Mouse (Mus musculus) neural tube, embryonic 13.5 days (tissue): Measurements from ENCODE around the gene Slc13a5. TPM values are rescaled to one million over a fixed set of nuclear protein-coding genes. Genes with fewer than 3 reads are reported as not detected.

Experiments used
- ATAC-seq: fragments of 200-750 bp; cut with Nextera tagmentation; 2 replicates; pipeline ENCODE4 v1.8.0; 2017; ENCODE audit warnings: low read depth, mild to moderate bottlenecking, moderate TSS enrichment, moderate library complexity
- H3K27ac ChIP-seq: fragments of 300-500 bp; sonication (generic); replicated peaks from 2 replicates; pipeline ENCODE4 v1.5.1; 2015; ENCODE audit warnings: moderate library complexity, mild to moderate bottlenecking, inconsistent platforms
- H3K27me3 ChIP-seq: fragments of 300-500 bp; sonication (generic); 2 replicates; pipeline ENCODE4 v1.6.1; 2015; ENCODE audit warnings: mild to moderate bottlenecking, inconsistent platforms
- H3K36me3 ChIP-seq: fragments of 300-500 bp; sonication (generic); 2 replicates; pipeline ENCODE4 v1.6.1; 2015; ENCODE audit warnings: mild to moderate bottlenecking, inconsistent platforms
- H3K4me1 ChIP-seq: fragments of 300-500 bp; sonication (generic); replicated peaks from 2 replicates; pipeline ENCODE4 v1.6.1; 2015; ENCODE audit warnings: inconsistent platforms
- H3K4me2 ChIP-seq: fragments of 300-500 bp; sonication (generic); 2 replicates; pipeline ENCODE4 v1.6.1; 2015; ENCODE audit warnings: inconsistent platforms, mild to moderate bottlenecking, moderate library complexity
- H3K4me3 ChIP-seq: fragments of 300-500 bp; sonication (generic); 2 replicates; pipeline ENCODE4 v1.5.1; 2015; ENCODE audit warnings: mild to moderate bottlenecking, inconsistent platforms
- H3K9ac ChIP-seq: fragments of 300-500 bp; sonication (generic); 2 replicates; pipeline ENCODE4 v1.6.1; 2015; ENCODE audit warnings: moderate library complexity, mild to moderate bottlenecking, inconsistent platforms
- H3K9me3 ChIP-seq: fragments of 300-500 bp; sonication (generic); 2 replicates; pipeline ENCODE4 v1.6.1; 2016; ENCODE audit warnings: inconsistent platforms
- WGBS: fragments of 180-500 bp; shearing (Covaris S2); methylation state at CpG from one replicate; pipeline ENCODE4 v1.1.7; 2015; 5-methylcytosine and 5-hydroxymethylcytosine counted together
- polyA plus RNA-seq: library from polyadenylated mRNA; unstranded; fragments of >200 nt; fragmentation: Nextera tagmentation; extraction: Ambion mirVana; gene quantifications from 2 replicates; pipeline ENCODE4 v1.2.1, GENCODE M21; 2015

Gene Slc13a5
- polyA plus RNA-seq, 1 experiment from 2014 or later = 0.61 TPM

DNA sequence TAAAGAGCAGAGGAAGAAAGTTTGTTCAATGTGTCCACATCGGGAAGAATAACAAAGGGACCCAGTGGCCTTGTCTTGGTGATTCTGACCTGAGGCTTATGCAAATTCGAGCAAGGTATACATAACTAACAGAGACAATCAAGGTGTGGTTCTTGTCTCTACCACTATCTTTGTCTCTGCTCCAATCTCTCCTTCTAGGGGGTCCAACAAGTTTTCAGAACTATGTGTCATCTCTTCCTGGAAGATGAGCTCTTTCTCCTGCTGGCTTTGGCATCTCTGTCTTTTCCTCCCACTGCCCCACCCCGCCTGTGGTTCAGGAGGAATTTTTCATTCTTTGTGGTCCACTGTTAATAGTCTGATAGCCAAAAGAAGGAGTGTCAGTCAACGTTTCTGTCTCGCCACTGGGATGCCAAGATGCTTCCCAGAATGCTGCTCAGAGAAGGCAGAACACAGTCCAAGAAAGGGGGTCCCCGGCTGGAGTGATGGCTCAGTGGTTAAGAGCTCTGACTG is 19.0 kb upstream of the Slc13a5 start:
- H3K27me3 ChIP-seq = no peaks in the 10 kb centered on the region
- H3K4me2 ChIP-seq = no peak overlapping the region
- H3K4me1 ChIP-seq = no peaks in the 10 kb centered on the region
- no peak for ATAC-seq
- no peak overlapping the region for H3K27ac ChIP-seq
- WGBS = 80% methylated on average over 6 of the region's 6 CpGs
- no peaks in the 10 kb centered on the region for H3K9me3 ChIP-seq
- no peaks in the 10 kb centered on the region for H3K36me3 ChIP-seq
- H3K4me3 ChIP-seq = no peak overlapping the region
- H3K9ac ChIP-seq = no peak overlapping the region

DNA sequence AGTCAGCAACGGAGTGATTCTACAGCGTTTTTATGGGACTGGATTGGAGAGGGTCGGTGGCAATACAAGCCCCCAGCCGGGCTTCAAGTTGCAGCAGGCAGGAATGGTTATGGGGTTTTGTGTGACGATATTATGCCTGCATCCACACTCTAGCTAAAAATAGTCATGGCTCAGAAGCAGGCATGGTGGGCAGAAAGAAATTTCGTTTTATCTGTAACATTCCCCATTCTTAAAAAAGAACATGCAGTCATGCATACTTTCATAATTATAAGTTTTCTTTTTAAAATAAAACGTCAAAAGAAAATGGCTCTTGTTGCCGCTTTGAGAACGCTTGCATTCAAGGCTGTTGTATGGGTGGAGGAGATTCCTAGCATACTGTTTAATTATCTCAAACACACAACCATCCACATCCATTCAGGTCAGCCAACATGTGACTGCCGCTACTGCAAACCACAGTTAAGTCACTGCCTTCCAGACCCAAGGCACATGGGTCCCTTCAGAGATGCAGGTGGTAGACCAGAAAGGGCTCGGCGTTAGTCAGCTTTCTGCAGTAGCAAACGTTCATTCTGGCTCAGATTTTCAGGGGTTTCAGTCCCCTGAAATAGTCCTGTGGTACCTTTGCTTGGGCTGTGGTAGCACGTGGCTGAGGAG is 17.6 kb upstream of the Slc13a5 start:
- Histone ChIP-seq H3K9ac (no peak overlapping the region), H3K27ac (no peak overlapping the region), H3K4me2 (no peak overlapping the region), H3K9me3 (no peaks in the 10 kb centered on the region), H3K4me1 (no peaks in the 10 kb centered on the region), H3K36me3 (no peaks in the 10 kb centered on the region), H3K27me3 (no peaks in the 10 kb centered on the region), H3K4me3 (no peak overlapping the region)
- ATAC-seq = no peak
- WGBS = 84% methylated on average over 14 of the region's 14 CpGs

DNA sequence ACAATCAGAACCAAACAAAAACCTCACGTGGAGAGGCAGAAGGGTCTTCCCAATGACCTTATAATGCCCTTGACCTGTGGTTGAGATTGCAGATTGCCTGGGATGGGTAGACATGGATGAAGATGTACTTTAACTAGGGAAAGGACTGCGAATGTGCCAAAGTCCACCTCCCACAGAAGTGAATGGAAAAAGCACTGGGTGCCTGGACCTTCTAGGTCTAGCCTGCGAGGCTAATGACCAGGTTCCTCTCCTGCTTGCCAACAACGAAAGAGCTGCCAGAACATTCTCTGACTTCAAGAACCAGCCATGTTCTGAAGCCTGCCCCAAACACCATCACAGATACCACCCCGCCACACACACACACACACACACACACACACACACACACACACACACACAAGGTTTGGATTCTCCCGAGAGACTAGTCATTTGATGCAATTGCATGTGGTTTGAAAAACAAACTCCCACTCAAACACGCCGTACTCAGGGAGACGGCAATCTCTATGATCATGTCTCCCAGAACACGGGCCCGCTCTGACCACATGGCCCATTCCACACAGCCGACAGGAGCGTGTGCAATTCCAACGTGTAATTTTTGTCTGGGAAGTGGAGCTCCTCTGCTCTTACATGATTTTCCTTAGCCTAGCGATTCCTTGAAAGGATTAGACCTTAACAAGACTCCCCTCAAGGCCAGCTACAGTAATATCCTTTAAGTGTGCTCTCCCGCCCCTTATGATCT is 16.6 kb upstream of the Slc13a5 start:
- no peak overlapping the region for H3K9ac ChIP-seq
- 91% methylated on average over 16 of the region's 16 CpGs for WGBS
- no peak overlapping the region for H3K4me3 ChIP-seq
- no peak overlapping the region for H3K27ac ChIP-seq
- no peaks in the 10 kb centered on the region for H3K4me1 ChIP-seq
- H3K9me3 ChIP-seq = no peaks in the 10 kb centered on the region
- no peaks in the 10 kb centered on the region for H3K36me3 ChIP-seq
- no peak for ATAC-seq
- H3K4me2 ChIP-seq = no peak overlapping the region
- no peaks in the 10 kb centered on the region for H3K27me3 ChIP-seq

DNA sequence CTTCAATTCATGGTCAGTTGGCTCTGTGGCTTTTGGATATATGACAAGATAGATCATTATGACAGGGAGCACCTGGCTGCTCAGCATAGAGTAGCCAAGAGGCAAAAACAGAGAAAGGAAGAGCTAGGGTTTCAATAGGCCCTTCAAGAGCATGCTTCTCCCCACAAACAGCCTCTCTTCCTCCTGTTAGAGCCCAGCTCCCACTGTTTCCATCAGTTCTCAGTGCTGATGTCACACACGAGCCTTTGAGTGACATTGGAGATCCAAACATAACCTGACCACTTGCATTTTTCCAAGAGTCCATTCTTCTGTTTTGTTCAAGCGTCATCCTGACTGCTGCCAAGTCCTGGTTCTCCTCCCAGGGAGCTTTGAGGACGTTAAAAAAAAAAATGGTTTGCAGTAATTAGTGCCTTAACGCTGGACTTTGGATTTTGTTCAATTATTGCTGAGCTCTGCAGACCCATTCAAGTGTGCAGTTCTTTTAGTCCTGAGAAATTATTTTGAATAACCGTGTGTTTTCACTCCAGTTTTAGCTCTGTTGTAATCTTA is 14.9 kb upstream of the Slc13a5 start:
- H3K36me3 ChIP-seq = no peaks in the 10 kb centered on the region
- ATAC-seq = no peak
- H3K9me3 ChIP-seq = no peaks in the 10 kb centered on the region
- H3K9ac ChIP-seq = no peak overlapping the region
- H3K27me3 ChIP-seq = no peaks in the 10 kb centered on the region
- H3K4me1 ChIP-seq = no peaks in the 10 kb centered on the region
- no peak overlapping the region for H3K4me2 ChIP-seq
- H3K27ac ChIP-seq = no peak overlapping the region
- no peak overlapping the region for H3K4me3 ChIP-seq
- 75% methylated on average over 5 of the region's 5 CpGs for WGBS

DNA sequence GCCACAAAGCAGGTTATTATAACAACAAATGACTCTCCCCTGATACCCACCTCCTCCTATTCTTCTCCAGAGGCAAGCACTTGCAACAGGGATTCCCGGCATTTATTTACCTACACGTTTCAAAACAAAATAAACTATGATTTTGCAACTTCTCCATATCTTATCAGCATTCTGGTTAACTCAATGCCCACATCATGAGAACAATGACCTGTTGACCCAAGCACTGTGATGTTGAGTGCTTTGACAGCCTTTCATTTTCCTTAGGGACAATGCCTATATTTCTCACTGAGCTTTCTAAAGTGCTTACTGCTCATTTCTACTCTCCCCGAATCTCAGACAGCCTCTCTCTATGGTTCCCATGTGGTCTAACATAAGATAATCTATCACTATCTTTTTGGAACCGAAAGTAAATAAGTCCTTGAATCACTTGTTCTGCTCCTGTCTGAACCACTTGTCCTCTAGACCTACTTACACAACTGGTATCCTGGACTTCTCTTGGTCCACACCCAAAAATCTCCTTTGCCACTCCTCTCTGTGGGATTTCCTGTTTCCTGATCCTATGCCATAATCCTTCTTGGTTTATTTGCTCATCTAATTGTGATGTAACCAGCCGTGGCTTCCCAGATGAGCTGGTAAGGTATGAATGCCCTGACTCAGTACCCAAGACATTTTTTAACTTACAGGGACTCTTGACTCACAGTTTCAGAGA is 14.3 kb upstream of the Slc13a5 start:
- Histone ChIP-seq H3K9ac (no peak overlapping the region), H3K9me3 (no peaks in the 10 kb centered on the region), H3K27me3 (no peaks in the 10 kb centered on the region), H3K27ac (no peak overlapping the region), H3K4me3 (no peak overlapping the region), H3K4me2 (no peak overlapping the region), H3K36me3 (no peaks in the 10 kb centered on the region), H3K4me1 (no peaks in the 10 kb centered on the region)
- WGBS = 83% methylated on average over 5 of the region's 5 CpGs
- no peak for ATAC-seq

DNA sequence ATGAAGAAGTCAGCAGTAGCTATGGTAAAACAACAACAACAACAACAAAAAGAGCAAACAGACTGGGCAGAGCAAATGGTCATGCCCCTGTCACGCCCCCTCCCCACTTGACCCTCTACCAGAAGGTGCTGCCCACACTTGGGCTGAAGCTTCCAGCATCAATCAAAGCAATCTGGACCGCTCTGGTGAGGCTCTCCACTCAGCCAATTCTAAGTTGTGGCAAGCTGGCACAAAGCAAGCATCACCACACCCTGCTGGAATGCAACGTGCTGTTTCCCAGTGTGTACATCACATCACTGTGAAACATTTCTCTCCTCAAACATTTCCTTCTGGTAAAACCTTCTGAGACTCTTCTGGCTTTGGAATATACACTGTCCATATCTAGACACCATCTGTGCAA is 6.3 kb upstream of the Slc13a5 start:
- Histone ChIP-seq H3K4me3 (no peak overlapping the region), H3K36me3 (no peaks in the 10 kb centered on the region), H3K9ac (no peak overlapping the region), H3K9me3 (no peaks in the 10 kb centered on the region), H3K4me2 (no peak overlapping the region), H3K4me1 (no peaks in the 10 kb centered on the region), H3K27me3 (peaks cover 3% of the 10 kb centered on the region), H3K27ac (no peak overlapping the region)
- ATAC-seq = no peak
- WGBS = 77% methylated on average over 3 of the region's 3 CpGs

DNA sequence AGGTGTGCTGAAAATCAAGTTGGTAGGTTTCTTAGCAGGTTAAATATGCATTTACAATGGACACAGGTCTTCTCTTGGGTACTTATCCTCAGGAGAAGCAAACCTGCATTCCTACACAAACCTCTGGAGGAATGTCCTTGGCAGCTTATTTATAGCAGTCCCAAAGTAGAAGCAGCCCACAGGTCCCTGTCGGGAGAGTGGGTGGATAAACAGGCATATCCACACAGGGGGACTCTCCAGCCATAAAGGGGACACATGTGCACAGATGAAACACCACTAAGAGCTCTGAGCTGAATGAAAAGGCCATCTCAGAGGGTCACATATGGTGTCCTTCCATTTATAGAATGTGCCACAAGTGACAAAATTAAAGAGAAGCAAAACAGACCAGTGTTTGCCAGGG is 4.7 kb upstream of the Slc13a5 start:
- ATAC-seq = no peak
- H3K4me1 ChIP-seq = peaks cover 5% of the 10 kb centered on the region; the same call in 1 of the 2 replicates
- peaks cover 19% of the 10 kb centered on the region for H3K27me3 ChIP-seq
- H3K4me2 ChIP-seq = no peak overlapping the region
- no peak overlapping the region for H3K4me3 ChIP-seq
- H3K9me3 ChIP-seq = no peaks in the 10 kb centered on the region
- H3K27ac ChIP-seq = no peak overlapping the region
- no peaks in the 10 kb centered on the region for H3K36me3 ChIP-seq
- no peak overlapping the region for H3K9ac ChIP-seq
- WGBS = 63% methylated on average over 1 of the region's 1 CpGs

DNA sequence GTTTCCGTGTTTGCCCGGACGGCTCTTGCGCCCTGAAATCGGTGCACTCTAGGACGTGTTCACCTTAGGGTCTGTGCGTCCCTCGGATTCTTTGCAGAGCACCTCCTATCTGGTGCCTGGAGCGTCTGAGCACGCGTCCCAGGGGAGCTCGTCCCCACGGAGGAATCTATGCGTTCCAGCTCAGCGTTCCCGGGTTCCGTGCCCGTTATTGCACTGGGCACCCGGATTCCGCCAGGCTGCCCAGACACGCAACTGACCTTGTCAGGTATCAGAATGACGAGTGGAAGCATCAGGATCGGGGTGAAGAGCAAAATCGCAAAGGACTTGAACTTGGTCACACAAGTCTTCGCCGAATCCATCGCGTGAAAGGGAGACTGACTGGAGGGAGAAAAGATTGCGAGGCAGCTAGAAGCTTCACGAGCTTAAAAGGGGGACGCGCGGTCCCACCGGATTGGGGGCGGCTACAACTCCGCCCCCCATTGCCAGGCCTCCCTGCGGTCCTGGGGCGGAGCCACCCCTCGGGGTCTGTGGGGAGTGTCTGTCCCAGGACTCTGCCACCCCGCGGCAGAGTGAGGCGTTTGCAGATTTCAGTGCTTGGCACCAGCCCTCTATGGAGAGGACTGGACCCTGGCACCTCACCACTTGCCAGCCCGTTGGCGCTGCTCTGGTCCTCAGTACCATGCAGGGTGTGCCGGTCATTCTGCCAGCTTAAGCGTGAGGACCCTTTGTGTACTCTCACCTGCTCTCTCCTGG is 639 bp downstream of the Slc13a5 start:
- Histone ChIP-seq H3K36me3 (no peaks in the 10 kb centered on the region), H3K27ac (no peak overlapping the region), H3K9me3 (no peaks in the 10 kb centered on the region), H3K4me1 (peaks cover 24% of the 10 kb centered on the region), H3K9ac (peak overlapping the region; percentile 61), H3K4me3 (peak overlapping the region; percentile 37), H3K27me3 (peaks cover 52% of the 10 kb centered on the region), H3K4me2 (peak overlapping the region; percentile 62)
- peak; percentile 92 for ATAC-seq
- 2% methylated on average over 46 of the region's 46 CpGs for WGBS

DNA sequence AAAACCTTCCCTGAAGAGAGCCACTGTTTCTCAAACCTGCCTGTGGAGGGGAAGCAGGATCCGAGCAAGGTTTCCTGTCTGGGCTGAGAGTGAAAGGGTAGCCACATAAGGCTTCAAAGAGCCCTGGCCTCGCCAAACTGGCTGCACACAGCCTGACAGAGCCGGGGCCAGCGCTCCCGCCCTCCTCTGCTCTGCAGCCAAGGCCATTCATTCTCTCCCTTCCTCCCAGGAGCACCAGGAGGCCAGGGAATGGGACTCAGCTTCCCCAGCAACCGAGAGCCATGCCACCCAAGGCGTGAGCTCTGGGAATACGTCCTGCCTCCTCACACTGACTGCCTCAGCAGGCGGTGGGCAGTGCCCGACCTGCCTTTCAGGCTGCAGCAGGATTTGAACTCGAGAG is 1.5 kb downstream of the Slc13a5 start:
- 0 out of 2 replicates have a peak, but pooled peaks have one; percentile 20 for ATAC-seq
- H3K36me3 ChIP-seq = no peaks in the 10 kb centered on the region
- H3K9me3 ChIP-seq = no peaks in the 10 kb centered on the region
- H3K4me3 ChIP-seq = peak overlapping the region; percentile 11; the same call in 1 of the 2 replicates
- peaks cover 52% of the 10 kb centered on the region for H3K27me3 ChIP-seq
- H3K4me1 ChIP-seq = peaks cover 24% of the 10 kb centered on the region
- peak overlapping the region; percentile 62 for H3K4me2 ChIP-seq
- no peak overlapping the region for H3K27ac ChIP-seq
- WGBS = 3% methylated on average over 11 of the region's 11 CpGs
- H3K9ac ChIP-seq = 0 out of 2 replicates have a peak overlapping the region, but pooled peaks have one; percentile 12

DNA sequence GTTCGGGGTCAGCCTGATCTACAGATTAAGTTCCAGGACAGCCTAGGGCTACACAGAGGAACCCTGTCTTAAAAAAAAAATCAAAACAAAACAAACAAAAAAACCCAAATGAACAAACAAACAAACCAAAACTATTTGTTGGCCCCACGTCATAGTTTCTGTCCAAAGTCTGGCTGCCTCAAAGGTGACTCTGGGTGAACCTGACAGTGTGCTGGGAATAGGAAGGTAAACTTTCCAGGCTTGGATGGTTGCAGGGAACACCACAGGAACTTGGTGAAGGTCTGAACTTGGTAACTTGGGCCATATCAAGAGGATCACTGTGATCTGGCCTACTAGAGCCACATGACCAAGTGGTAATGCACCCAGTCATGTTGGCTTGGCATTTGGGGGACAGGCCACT is 10.6 kb downstream of the Slc13a5 start:
- Histone ChIP-seq H3K4me3 (no peak overlapping the region), H3K4me1 (no peaks in the 10 kb centered on the region), H3K9ac (no peak overlapping the region), H3K9me3 (no peaks in the 10 kb centered on the region), H3K27me3 (no peaks in the 10 kb centered on the region), H3K4me2 (no peak overlapping the region), H3K27ac (no peak overlapping the region), H3K36me3 (no peaks in the 10 kb centered on the region)
- ATAC-seq = no peak
- WGBS = 77% methylated on average over 2 of the region's 2 CpGs

DNA sequence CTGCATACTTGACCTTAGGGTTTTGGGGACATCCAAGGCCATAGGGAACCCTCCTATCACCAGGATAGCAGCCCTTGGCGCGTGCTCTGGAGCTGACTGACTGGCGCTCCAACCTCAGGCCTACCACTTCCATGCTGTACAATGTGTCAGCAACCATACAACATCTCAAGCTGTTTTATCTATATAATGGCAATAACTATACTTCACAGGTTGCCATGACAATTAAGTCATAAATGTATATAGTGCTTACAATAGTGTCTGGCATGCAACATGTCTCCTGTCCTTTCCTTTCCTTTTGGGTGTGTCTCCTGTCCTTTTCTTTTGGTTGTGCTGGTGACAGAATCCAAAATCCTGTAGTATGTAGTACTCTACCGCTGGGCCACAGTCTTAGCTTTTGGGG is 11.4 kb downstream of the Slc13a5 start:
- H3K27ac ChIP-seq = no peak overlapping the region
- H3K9me3 ChIP-seq = no peaks in the 10 kb centered on the region
- H3K27me3 ChIP-seq = no peaks in the 10 kb centered on the region
- no peak overlapping the region for H3K4me3 ChIP-seq
- no peaks in the 10 kb centered on the region for H3K36me3 ChIP-seq
- ATAC-seq = no peak
- H3K9ac ChIP-seq = no peak overlapping the region
- no peaks in the 10 kb centered on the region for H3K4me1 ChIP-seq
- H3K4me2 ChIP-seq = no peak overlapping the region
- 97% methylated on average over 4 of the region's 4 CpGs for WGBS
